Mouse (Mus musculus): ENCODE measurements around the gene Ints11.

- no peak for TF ChIP-seq USF1 (IDR thresholded peaks at IDR 0.05; ENCODE audit: low read depth)
- TF ChIP-seq CTCF (IDR thresholded peaks at IDR 0.05; ENCODE audit: control insufficient read depth, insufficient read depth, insufficient read length), result peak; percentile 90
Observed at GRCm38 (mm10) chr4:155846871-155847578, 22.3 kb upstream of the Ints11 start, which contains the start of gene Dvl1.
